Mouse (Mus musculus) limb, embryonic 10.5 days (tissue): ENCODE measurements around the gene Foxl1. TPM values are rescaled to one million over a fixed set of nuclear protein-coding genes. Genes with fewer than 3 reads are reported as not detected.

Source experiments
- DNase-seq: peaks from one replicate; pipeline ENCODE4 v3.0.0-alpha.2; 2017; ENCODE audit warnings: low spot score
- H3K27ac ChIP-seq: fragments of 300-500 bp; sonication (generic); 2 replicates; pipeline ENCODE4 v1.5.1; 2016; ENCODE audit warnings: mild to moderate bottlenecking
- H3K27me3 ChIP-seq: fragments of 300-500 bp; sonication (generic); 2 replicates; pipeline ENCODE4 v1.6.1; 2016; ENCODE audit warnings: low read depth, mild to moderate bottlenecking; ENCODE audit not compliant: poor library complexity, severe bottlenecking
- H3K36me3 ChIP-seq: fragments of 300-500 bp; sonication (generic); 2 replicates; pipeline ENCODE4 v1.6.1; 2016; ENCODE audit warnings: mild to moderate bottlenecking, moderate library complexity
- H3K4me1 ChIP-seq: fragments of 300-500 bp; sonication (generic); 2 replicates; pipeline ENCODE4 v1.6.1; 2016
- H3K4me3 ChIP-seq: fragments of 300-500 bp; sonication (generic); 2 replicates; pipeline ENCODE4 v1.5.1; 2016; ENCODE audit warnings: mild to moderate bottlenecking, moderate library complexity
- H3K9me3 ChIP-seq: fragments of 300-500 bp; sonication (generic); replicated peaks from 2 replicates; pipeline ENCODE4 v1.6.1; 2016; ENCODE audit warnings: mild to moderate bottlenecking
- WGBS: fragments of 180-500 bp; shearing (Covaris S2); methylation state at CpG from one replicate; pipeline ENCODE4 v1.1.7; 2016; 5-methylcytosine and 5-hydroxymethylcytosine counted together
- polyA plus RNA-seq: library from polyadenylated mRNA; unstranded; fragments of >200 nt; fragmentation: Nextera tagmentation; extraction: Ambion mirVana; gene quantifications from 2 replicates; pipeline ENCODE4 v1.2.1, GENCODE M21; 2016

Foxl1 gene
- polyA plus RNA-seq = 0.13 and 0.15 TPM in 2 replicates

- peak; percentile 67 for DNase-seq
- no peaks in the 10 kb centered on the region for H3K9me3 ChIP-seq
- H3K4me3 ChIP-seq = peak within 1 kb of the TSS; percentile 39
- H3K4me1 ChIP-seq = peaks cover 50% of the 10 kb centered on the region
- H3K27me3 ChIP-seq = peaks cover 97% of the 10 kb centered on the region
- H3K36me3 ChIP-seq = no peaks in the 10 kb centered on the region
- WGBS = under 1% methylated on average over 43 of the region's 43 CpGs
- H3K27ac ChIP-seq = peak within 1 kb of the TSS; percentile 66
Observed at GRCm38 (mm10) chr8:121127756-121128375, at the start of gene Foxl1. Gene Foxl1 (plus strand): TSS chr8:121127940.

GRCm38 (mm10) chr8:121078721-121079120, 49.0 kb upstream of the Foxl1 start:
- peaks cover 100% of the 10 kb centered on the region for H3K27me3 ChIP-seq
- peak; percentile 42 for DNase-seq
- H3K36me3 ChIP-seq = no peaks in the 10 kb centered on the region
- 7% methylated on average over 14 of the region's 14 CpGs for WGBS
- H3K9me3 ChIP-seq = no peaks in the 10 kb centered on the region
- H3K27ac ChIP-seq = no peak overlapping the region
- H3K4me1 ChIP-seq = peaks cover 47% of the 10 kb centered on the region
- H3K4me3 ChIP-seq = no peak overlapping the region

- Histone ChIP-seq H3K9me3 (no peaks in the 10 kb centered on the region), H3K27ac (no peak overlapping the region), H3K36me3 (no peaks in the 10 kb centered on the region), H3K4me1 (peaks cover 47% of the 10 kb centered on the region), H3K27me3 (peaks cover 100% of the 10 kb centered on the region), H3K4me3 (no peak overlapping the region)
- 1% methylated on average over 7 of the region's 7 CpGs for WGBS
- peak; percentile 38 for DNase-seq
Observed at GRCm38 (mm10) chr8:121079201-121079600, 48.5 kb upstream of the Foxl1 start.

GRCm38 (mm10) chr8:121079944-121080343, 47.8 kb upstream of the Foxl1 start:
- Histone ChIP-seq H3K4me3 (no peak overlapping the region), H3K27me3 (peaks cover 100% of the 10 kb centered on the region), H3K9me3 (no peaks in the 10 kb centered on the region), H3K4me1 (peaks cover 48% of the 10 kb centered on the region), H3K27ac (no peak overlapping the region), H3K36me3 (no peaks in the 10 kb centered on the region)
- peak; percentile 54 for DNase-seq
- WGBS = 4% methylated on average over 12 of the region's 12 CpGs

- Histone ChIP-seq H3K4me1 (peaks cover 53% of the 10 kb centered on the region), H3K36me3 (no peaks in the 10 kb centered on the region), H3K4me3 (peak overlapping the region; percentile 21), H3K9me3 (no peaks in the 10 kb centered on the region), H3K27ac (no peak overlapping the region), H3K27me3 (peaks cover 100% of the 10 kb centered on the region)
- under 1% methylated on average over 49 of the region's 49 CpGs for WGBS
- DNase-seq = peak; percentile 67
Observed at GRCm38 (mm10) chr8:121080361-121081090, 47.2 kb upstream of the Foxl1 start.

GRCm38 (mm10) chr8:121081398-121081797, 46.3 kb upstream of the Foxl1 start:
- Histone ChIP-seq H3K27ac (no peak overlapping the region), H3K36me3 (no peaks in the 10 kb centered on the region), H3K4me3 (no peak overlapping the region), H3K4me1 (peaks cover 53% of the 10 kb centered on the region), H3K9me3 (no peaks in the 10 kb centered on the region), H3K27me3 (peaks cover 100% of the 10 kb centered on the region)
- peak; percentile 39 for DNase-seq
- WGBS = 2% methylated on average over 7 of the region's 7 CpGs

- Histone ChIP-seq H3K27me3 (peaks cover 100% of the 10 kb centered on the region), H3K4me3 (peak overlapping the region; percentile 65), H3K27ac (peak overlapping the region; percentile 78), H3K9me3 (no peaks in the 10 kb centered on the region), H3K4me1 (peaks cover 53% of the 10 kb centered on the region), H3K36me3 (no peaks in the 10 kb centered on the region)
- peak; percentile 74 for DNase-seq
- WGBS = 1% methylated on average over 57 of the region's 57 CpGs
Observed at GRCm38 (mm10) chr8:121082218-121083092, 45.3 kb upstream of the Foxl1 start.

- DNase-seq = peak; percentile 88
- peaks cover 53% of the 10 kb centered on the region for H3K4me1 ChIP-seq
Observed at GRCm38 (mm10) chr8:121083093-121083935, 44.4 kb upstream of the Foxl1 start.

GRCm38 (mm10) chr8:121083936-121084209, 43.9 kb upstream of the Foxl1 start:
- no peak for DNase-seq
- H3K27ac ChIP-seq = peak overlapping the region; percentile 78
- under 1% methylated on average over 21 of the region's 27 CpGs for whole genome bisulfite sequencing
- peaks cover 54% of the 10 kb centered on the region for H3K4me1 ChIP-seq
- H3K4me3 ChIP-seq = peak overlapping the region; percentile 65
- peaks cover 100% of the 10 kb centered on the region for H3K27me3 ChIP-seq
- no peaks in the 10 kb centered on the region for H3K36me3 ChIP-seq
- H3K9me3 ChIP-seq = no peaks in the 10 kb centered on the region

More at GRCm38 (mm10) chr8:121083093-121083935, 44.4 kb upstream of the Foxl1 start:
- Histone ChIP-seq H3K4me3 (peak overlapping the region; percentile 65), H3K9me3 (no peaks in the 10 kb centered on the region), H3K36me3 (no peaks in the 10 kb centered on the region), H3K27ac (peak overlapping the region; percentile 78), H3K27me3 (peaks cover 100% of the 10 kb centered on the region)
- WGBS = under 1% methylated on average over 89 of the region's 89 CpGs

GRCm38 (mm10) chr8:121084210-121084951, 43.4 kb upstream of the Foxl1 start, which contains the start of gene Foxf1:
Gene Foxf1 (plus strand): TSS chr8:121084386.
- Histone ChIP-seq H3K4me3 (peak within 1 kb of the TSS; percentile 65), H3K27ac (peak within 1 kb of the TSS; percentile 78), H3K9me3 (no peaks in the 10 kb centered on the region), H3K27me3 (peaks cover 100% of the 10 kb centered on the region), H3K4me1 (peaks cover 59% of the 10 kb centered on the region), H3K36me3 (no peaks in the 10 kb centered on the region)
- WGBS = under 1% methylated on average over 81 of the region's 83 CpGs
- DNase-seq = peak; percentile 79

- H3K4me3 ChIP-seq = peak overlapping the region; percentile 65
- DNase-seq = no peak
- H3K27ac ChIP-seq = peak overlapping the region; percentile 46
- WGBS = under 1% methylated on average over 30 of the region's 30 CpGs
- H3K9me3 ChIP-seq = no peaks in the 10 kb centered on the region
- peaks cover 66% of the 10 kb centered on the region for H3K4me1 ChIP-seq
- peaks cover 100% of the 10 kb centered on the region for H3K27me3 ChIP-seq
- no peaks in the 10 kb centered on the region for H3K36me3 ChIP-seq
Observed at GRCm38 (mm10) chr8:121085011-121085410, 42.7 kb upstream of the Foxl1 start.
